Mouse (Mus musculus): ENCODE data around the gene Cypt15.
"Not testable (repeated sequence)": the region's sequence is repeated elsewhere in the genome, so short reads cannot be mapped to it uniquely, and the experiment has no call there.

Gene Cypt15

DNA sequence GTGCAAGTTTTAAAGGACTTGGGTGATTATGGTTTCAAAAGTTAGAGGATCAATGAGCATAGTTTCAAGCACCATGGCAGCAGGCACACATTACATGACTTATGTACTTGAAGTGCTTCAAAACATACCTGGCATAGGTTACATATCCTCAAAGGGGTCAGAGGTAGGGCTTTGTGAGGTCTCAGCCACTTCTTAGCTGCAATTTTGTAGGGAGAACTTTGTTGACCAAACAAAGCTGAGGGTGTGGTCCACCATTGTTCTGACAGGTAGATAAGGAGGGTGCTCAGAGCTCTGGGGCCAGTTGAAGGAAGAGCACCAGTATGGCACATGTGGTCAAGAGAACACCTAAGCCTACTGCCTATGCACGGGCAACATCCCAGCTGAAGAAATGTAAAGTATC is at the start of gene Cypt15:
Cypt15 (plus strand) TSS at position 301 of the 400 bp plus-strand sequence.
- DNase-seq (ENCODE audit: extremely low read depth, low read depth) = not testable (repeated sequence)

DNA sequence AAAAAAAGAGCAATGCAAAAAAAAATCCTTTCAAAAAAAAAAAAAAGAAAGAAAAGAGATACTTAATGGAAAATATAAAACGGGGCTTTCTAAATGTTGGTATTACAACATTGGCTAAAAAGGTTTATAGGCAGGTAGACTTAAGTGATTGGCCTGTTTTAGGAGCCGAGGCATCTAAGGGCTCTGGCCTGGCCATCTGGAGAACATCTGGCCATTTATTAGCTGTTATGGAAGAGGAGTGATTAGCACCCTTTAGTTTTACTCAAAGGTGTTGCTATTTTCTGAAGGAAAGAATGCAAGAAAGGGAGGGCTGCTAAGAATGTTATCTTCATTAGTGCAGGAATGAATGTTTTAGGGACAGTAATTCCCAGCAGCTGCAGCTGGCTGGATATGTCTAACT is 24.9 kb downstream of the Cypt15 start:
- DNase-seq (ENCODE audit: extremely low read depth, low read depth) = no peak

DNA sequence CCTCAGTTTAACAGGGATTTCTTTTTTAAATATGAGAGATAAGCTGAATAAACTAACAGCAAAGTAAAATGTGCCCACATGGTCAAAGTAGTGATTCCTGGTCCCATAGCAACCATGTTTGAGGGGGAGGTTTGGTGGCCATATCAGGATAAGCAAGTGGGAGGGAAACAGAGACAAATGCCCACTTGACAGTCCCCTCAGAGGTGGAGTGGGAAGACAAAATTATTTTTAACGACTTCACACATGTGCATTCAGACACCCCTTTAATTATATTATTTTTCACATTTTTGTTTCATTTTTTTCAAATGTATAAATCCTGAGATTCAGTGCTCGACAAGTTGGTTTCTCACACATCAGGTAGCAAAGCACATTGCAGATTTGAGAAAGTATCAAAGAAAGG is 32.8 kb downstream of the Cypt15 start:
- no peak for DNase-seq (ENCODE audit: extremely low read depth, low read depth)

DNA sequence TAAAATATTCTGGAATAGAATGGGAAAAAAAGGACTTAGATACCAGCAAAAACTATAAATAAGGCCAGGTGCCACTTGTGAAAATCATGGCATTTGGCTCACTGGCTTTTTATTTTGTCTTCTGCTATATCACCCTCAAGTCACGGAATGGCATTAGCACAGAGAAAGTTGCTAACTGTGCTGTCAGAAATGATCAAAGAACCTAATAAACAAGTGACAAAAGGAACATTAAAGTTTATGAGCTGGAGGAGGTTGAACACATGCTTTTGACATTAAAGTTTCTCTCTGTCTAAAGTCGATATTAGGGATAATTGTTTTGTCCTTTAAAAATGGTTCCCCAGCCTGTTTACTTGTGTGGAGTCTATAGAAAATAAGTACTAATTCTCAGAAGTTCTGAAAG is 37.7 kb downstream of the Cypt15 start:
- DNase-seq (ENCODE audit: extremely low read depth, low read depth) = no peak
